8 mouse cellular contexts compared by ENCODE assay signal in the genomic region with DNA sequence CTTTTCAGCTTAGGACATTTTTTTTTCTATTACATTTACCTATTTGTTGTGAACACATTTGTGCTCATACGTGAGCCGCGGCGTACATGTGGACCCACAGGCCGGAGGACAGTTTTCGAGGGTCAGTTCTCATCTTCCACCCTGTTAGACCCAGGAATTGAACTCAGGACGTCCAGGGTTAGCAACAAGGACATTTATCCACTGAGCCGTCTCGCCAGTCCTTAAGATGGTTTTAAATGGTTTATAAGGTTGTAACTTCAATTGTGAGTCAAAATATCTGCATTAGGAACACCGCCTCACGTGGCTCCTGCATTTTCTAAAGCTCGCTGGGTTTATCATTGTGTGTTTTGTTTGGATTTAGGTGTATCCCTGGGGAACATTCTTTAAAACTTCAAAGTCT. TPM values are rescaled to one million over a fixed set of nuclear protein-coding genes. Genes with fewer than 3 reads are reported as not detected.
DNase-seq lines count a peak whose midpoint lies in the region; ATAC-seq and TF ChIP-seq lines count a peak whose summit lies in the region.

No protein-coding gene starts in this region.

- no peak for TF ChIP-seq CTCF in bone marrow macrophage, adult 2 months (IDR thresholded peaks at IDR 0.05; ENCODE audit: low read depth, low read length)
- no peak for TF ChIP-seq CTCF in forebrain, postnatal 0 days (IDR thresholded peaks at IDR 0.05; ENCODE audit: low read depth)

- no peaks in the 10 kb centered on the region for H3K36me3 ChIP-seq in kidney, embryonic 15.5 days
- H3K36me3 ChIP-seq in forebrain, postnatal 0 days (ENCODE audit: insufficient read depth), result no peaks in the 10 kb centered on the region
- no peaks in the 10 kb centered on the region for H3K36me3 ChIP-seq in midbrain, embryonic 12.5 days

- no peak for ATAC-seq in kidney, embryonic 15.5 days (replicated peaks; ENCODE audit: low FRiP score)
- no peak for ATAC-seq in forebrain, postnatal 0 days
- no peak for ATAC-seq in midbrain, embryonic 12.5 days (ENCODE audit: low FRiP score, low read depth)

- no peak for TF ChIP-seq POLR2A in bone marrow macrophage, adult 2 months (IDR thresholded peaks at IDR 0.05; ENCODE audit: borderline replicate concordance, low read depth, low read length)

- peak overlapping the region; percentile 50 for H3K9ac ChIP-seq in kidney, embryonic 15.5 days
- H3K9ac ChIP-seq in forebrain, postnatal 0 days, result peak overlapping the region; percentile 66
- H3K9ac ChIP-seq in midbrain, embryonic 12.5 days (replicated peaks), result peak overlapping the region; percentile 60

- no peaks in the 10 kb centered on the region for H3K27me3 ChIP-seq in kidney, embryonic 15.5 days
- H3K27me3 ChIP-seq in forebrain, postnatal 0 days (ENCODE audit: insufficient read depth, low read length), result no peaks in the 10 kb centered on the region
- no peaks in the 10 kb centered on the region for H3K27me3 ChIP-seq in midbrain, embryonic 12.5 days

- peak overlapping the region; percentile 98 for H3K27ac ChIP-seq in kidney, embryonic 15.5 days
- peak overlapping the region; percentile 64 for H3K27ac ChIP-seq in bone marrow macrophage, adult 2 months (ENCODE audit: insufficient read depth, low read depth, low read length)
- H3K27ac ChIP-seq in forebrain, postnatal 0 days (ENCODE audit: low read depth, low read length), result peak overlapping the region; percentile 97
- peak overlapping the region; percentile 91 for H3K27ac ChIP-seq in midbrain, embryonic 12.5 days (replicated peaks)

- DNase-seq in kidney, adult 9 months, result no peak
- no peak for DNase-seq in forebrain, postnatal 0 days
- no peak for DNase-seq in ovary, postnatal 14 days (ENCODE audit: low spot score)
- DNase-seq in urinary bladder, postnatal 10 days (ENCODE audit: low spot score), result no peak
- no peak for DNase-seq in urinary bladder, postnatal 14 days (ENCODE audit: low spot score)

- H3K9me3 ChIP-seq in kidney, embryonic 15.5 days (replicated peaks), result peaks cover 5% of the 10 kb centered on the region; the same call in 1 of the 2 replicates
- no peaks in the 10 kb centered on the region for H3K9me3 ChIP-seq in forebrain, postnatal 0 days (ENCODE audit: low read length)
- 0 out of 2 replicates have a peak, but pooled peaks cover 3% of the 10 kb centered on the region for H3K9me3 ChIP-seq in midbrain, embryonic 12.5 days

- peak overlapping the region; percentile 72 for H3K4me3 ChIP-seq in kidney, embryonic 15.5 days (replicated peaks)
- peak overlapping the region; percentile 61 for H3K4me3 ChIP-seq in bone marrow macrophage, adult 2 months (ENCODE audit: insufficient read depth, low read length)
- peak overlapping the region; percentile 69 for H3K4me3 ChIP-seq in forebrain, postnatal 0 days (ENCODE audit: low read depth, low read length)
- peak overlapping the region; percentile 65 for H3K4me3 ChIP-seq in midbrain, embryonic 12.5 days

- peak overlapping the region; percentile 60 for H3K4me2 ChIP-seq in kidney, embryonic 15.5 days
- H3K4me2 ChIP-seq in forebrain, postnatal 0 days (ENCODE audit: low read depth), result peak overlapping the region; percentile 48
- peak overlapping the region; percentile 56 for H3K4me2 ChIP-seq in midbrain, embryonic 12.5 days (replicated peaks)

- 45% methylated on average over 12 of the region's 12 CpGs for WGBS in kidney, embryonic 15.5 days
- 37% methylated on average over 12 of the region's 12 CpGs for WGBS in forebrain, postnatal 0 days
- 39% methylated on average over 12 of the region's 12 CpGs for WGBS in midbrain, embryonic 12.5 days

- peaks cover 21% of the 10 kb centered on the region for H3K4me1 ChIP-seq in kidney, embryonic 15.5 days
- H3K4me1 ChIP-seq in bone marrow macrophage, adult 2 months (ENCODE audit: control insufficient read depth, insufficient read depth, low read length), result peaks cover 3% of the 10 kb centered on the region
- H3K4me1 ChIP-seq in forebrain, postnatal 0 days (ENCODE audit: insufficient read depth), result no peaks in the 10 kb centered on the region
- H3K4me1 ChIP-seq in midbrain, embryonic 12.5 days, result peaks cover 10% of the 10 kb centered on the region

RNA-seq across cellular contexts. Expression of gene Lrp3, which starts 18.6 kb away (rescaled TPM):
- 5.2 and 6.3 TPM in 2 replicates for polyA plus RNA-seq in kidney, embryonic 15.5 days (2015; fragmentation: Nextera tagmentation; extraction: Ambion mirVana)
- polyA plus RNA-seq in bone marrow macrophage, adult 2 months (2012; ENCODE audit: insufficient read depth, insufficient read length, missing spikeins), result 0.20 TPM in 1 of 2 replicates, not detected in the other
- 109 and 122 TPM in 2 replicates for total RNA-seq in forebrain, postnatal 0 days (2014; rRNA removed)
- polyA plus RNA-seq in forebrain, postnatal 0 days (2015; fragmentation: Nextera tagmentation; extraction: Ambion mirVana), result 20.9 and 22.1 TPM in 2 replicates
- 19.3 and 20.7 TPM in 2 replicates for polyA plus RNA-seq in midbrain, embryonic 12.5 days (2016; fragmentation: Nextera tagmentation; extraction: Ambion mirVana)

RNA-seq across cellular contexts. Expression of gene Slc7a10, which starts 47.7 kb away (rescaled TPM):
- polyA plus RNA-seq in kidney, embryonic 15.5 days (2015; fragmentation: Nextera tagmentation; extraction: Ambion mirVana), result 1.1 and 2.4 TPM in 2 replicates
- polyA plus RNA-seq in bone marrow macrophage, adult 2 months (2012; ENCODE audit: insufficient read depth, insufficient read length, missing spikeins), result not detected in 2 replicates
- total RNA-seq in forebrain, postnatal 0 days (2014; rRNA removed), result 12.3 and 12.7 TPM in 2 replicates
- 8.0 and 15.2 TPM in 2 replicates for polyA plus RNA-seq in forebrain, postnatal 0 days (2015; fragmentation: Nextera tagmentation; extraction: Ambion mirVana)
- polyA plus RNA-seq in midbrain, embryonic 12.5 days (2016; fragmentation: Nextera tagmentation; extraction: Ambion mirVana), result 1.0 and 1.2 TPM in 2 replicates
